Comparison of ENCODE assay signal across 9 mouse cellular contexts in the genomic region with DNA sequence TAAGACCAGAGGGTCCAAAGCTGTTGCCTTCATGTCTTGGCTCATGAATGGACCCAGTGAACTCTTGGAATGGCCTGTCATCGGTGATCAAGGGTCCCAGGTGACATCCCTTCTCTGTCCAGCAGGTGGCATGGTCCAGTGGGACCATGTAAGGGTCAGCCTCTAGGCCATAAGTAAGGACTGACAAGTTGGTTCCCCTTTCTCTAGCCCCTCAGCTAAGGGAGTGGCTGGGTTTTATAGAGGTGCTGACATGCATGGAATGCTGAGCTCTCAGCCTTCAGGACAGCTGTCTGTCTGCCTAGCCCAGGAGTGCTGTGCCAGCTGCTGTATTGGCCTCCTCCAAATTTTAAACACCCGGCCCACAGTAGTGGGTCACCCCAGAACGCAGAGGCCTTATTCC. TPM values are rescaled to one million over a fixed set of nuclear protein-coding genes. Genes with fewer than 3 reads are reported as not detected.
A peak's percentile ranks its signal among the peaks of the same experiment; 100 is the strongest.
DNase-seq lines count a peak whose midpoint lies in the region; TF ChIP-seq lines count a peak whose summit lies in the region.
"Had no signal": no experiment of that assay in that cellular context is flagged by ENCODE, and none has a peak within 500 bp of the region (broad histone marks: within the 10 kb centered on the region; RNA-seq: fewer than 3 reads in every experiment).

No protein-coding gene starts in this region.

- H3K27me3 ChIP-seq in heart, adult 2 months (ENCODE audit: control insufficient read depth, insufficient read depth, low read length): no peaks in the 10 kb centered on the region
- peaks cover 21% of the 10 kb centered on the region for H3K27me3 ChIP-seq in heart, embryonic 10.5 days (ENCODE audit: insufficient read depth, poor library complexity, severe bottlenecking)

- DNase-seq in heart, adult 2 months: peak; percentile 55 to 69
- no peak for DNase-seq in heart, embryonic 10.5 days (ENCODE audit: low spot score)
- DNase-seq in urinary bladder, postnatal 14 days (ENCODE audit: low spot score): peak; percentile 41
- no peak for DNase-seq in urinary bladder, postnatal 10 days (ENCODE audit: low spot score)
- peak; percentile 58 to 59 for DNase-seq in cerebellum, postnatal 36 days
- peak; percentile 69 to 80 for DNase-seq in kidney, postnatal 36 days
- peak; percentile 59 for DNase-seq in retina, postnatal 1 day
- DNase-seq in Muller cell, postnatal 12 days (ENCODE audit: inconsistent ontology term): no peak

- intact Hi-C loops in heart, adult 2 months (cut with DNase I): loop anchor here (1.0 kb wide), 1 partner anchor 160 kb away; no protein-coding TSS in a partner anchor

- no peaks in the 10 kb centered on the region for H3K36me3 ChIP-seq in heart, adult 2 months (ENCODE audit: control insufficient read depth, insufficient read depth, low read length)
- H3K36me3 ChIP-seq in heart, embryonic 10.5 days: no peaks in the 10 kb centered on the region
- H3K36me3 ChIP-seq: midbrain, embryonic 12.5 days had no signal

- 58% methylated on average over 3 of the region's 3 CpGs for WGBS in heart, adult 2 months
- 64% methylated on average over 3 of the region's 3 CpGs for WGBS in heart, embryonic 10.5 days

- H3K9ac ChIP-seq in heart, adult 2 months (ENCODE audit: low read depth, low read length): no peak overlapping the region
- H3K9ac ChIP-seq: midbrain, embryonic 12.5 days had no signal

- no peaks in the 10 kb centered on the region for H3K9me3 ChIP-seq in heart, embryonic 10.5 days
- H3K9me3 ChIP-seq: midbrain, embryonic 12.5 days had no signal

- TF ChIP-seq POLR2A in heart, adult 2 months (IDR thresholded peaks at IDR 0.05; ENCODE audit: insufficient read depth, low read depth, low read length): no peak

- no peak overlapping the region for H3K4me3 ChIP-seq in heart, adult 2 months
- H3K4me3 ChIP-seq in heart, embryonic 10.5 days: no peak overlapping the region
- H3K4me3 ChIP-seq: midbrain, embryonic 12.5 days had no signal

- H3K79me2 ChIP-seq in heart, adult 2 months (replicated peaks; ENCODE audit: control insufficient read depth, insufficient read depth, low read length): no peaks in the 10 kb centered on the region

- H3K27ac ChIP-seq in heart, adult 2 months: no peak overlapping the region
- H3K27ac ChIP-seq in heart, embryonic 10.5 days: no peak overlapping the region
- H3K27ac ChIP-seq: midbrain, embryonic 12.5 days had no signal

- peak; percentile 86 for TF ChIP-seq CTCF in heart, adult 2 months (IDR thresholded peaks at IDR 0.05)

- H3K4me1 ChIP-seq in heart, adult 2 months (ENCODE audit: control insufficient read depth, insufficient read depth, low read length): peaks cover 32% of the 10 kb centered on the region
- peaks cover 54% of the 10 kb centered on the region for H3K4me1 ChIP-seq in heart, embryonic 10.5 days

- TF ChIP-seq EP300 in heart, adult 2 months (IDR thresholded peaks at IDR 0.05; ENCODE audit: insufficient read depth, low read depth, low read length): 0 out of 2 replicates have a peak, but pooled peaks have one; percentile 48

RNA-seq across cellular contexts. Expression of a gene that starts 3.5 kb away (rescaled TPM):
- total RNA-seq in heart, adult 2 months (2021): not detected
- 0.10 TPM in 1 of 2 replicates, not detected in the other for polyA plus RNA-seq in heart, adult 2 months (2012; rRNA removed)
- polyA plus RNA-seq in heart, embryonic 10.5 days (2016; fragmentation: Nextera tagmentation; extraction: Ambion mirVana): 0.09 TPM in 1 of 2 replicates, not detected in the other

RNA-seq across cellular contexts. Expression of a gene that starts 3.7 kb away (rescaled TPM):
- 10 to 100 TPM in 1 of 2 experiments, 1 to 10 TPM in 1; 9.2 to 18.9 TPM for total RNA-seq in heart, adult 2 months (2021)
- 27.0 and 38.7 TPM in 2 replicates for polyA plus RNA-seq in heart, adult 2 months (2012; rRNA removed)
- polyA plus RNA-seq in heart, embryonic 10.5 days (2016; fragmentation: Nextera tagmentation; extraction: Ambion mirVana): 9.7 and 13.5 TPM in 2 replicates

RNA-seq across cellular contexts. Expression of a gene that starts 47.7 kb away (rescaled TPM):
- total RNA-seq in heart, adult 2 months (2021): under 1 TPM; 0.21 to 0.41 TPM
- 0.97 and 1.1 TPM in 2 replicates for polyA plus RNA-seq in heart, adult 2 months (2012; rRNA removed)
- 0.34 and 0.49 TPM in 2 replicates for polyA plus RNA-seq in heart, embryonic 10.5 days (2016; fragmentation: Nextera tagmentation; extraction: Ambion mirVana)

Comparison
In these comparisons a context has a peak if more than half of its experiments do, and no peak if none do; other contexts are left out.
1. DNase-seq: peak in heart, adult 2 months (2 of 2), urinary bladder, postnatal 14 days (single experiment), cerebellum, postnatal 36 days (2 of 2), kidney, postnatal 36 days (2 of 2) and retina, postnatal 1 day (single experiment); none in heart, embryonic 10.5 days (single experiment), urinary bladder, postnatal 10 days (single experiment) and Muller cell, postnatal 12 days (single experiment).